Mouse (Mus musculus) stomach, postnatal 0 days (tissue): ENCODE measurements around the gene Gm6525. TPM values are rescaled to one million over a fixed set of nuclear protein-coding genes. Genes with fewer than 3 reads are reported as not detected.
A peak's percentile ranks its signal among the peaks of the same experiment; 100 is the strongest.

Source experiments
- ATAC-seq: fragments of 200-750 bp; cut with Nextera tagmentation; 2 replicates; pipeline ENCODE4 v1.8.0; 2017; ENCODE audit not compliant: low FRiP score, low TSS enrichment
- DNase-seq: peaks from one replicate; pipeline ENCODE4 v3.0.0-alpha.2; 2016; ENCODE audit warnings: low spot score
- H3K27ac ChIP-seq: fragments of 300-500 bp; sonication (generic); replicated peaks from 2 replicates; pipeline ENCODE4 v1.5.1; 2014; ENCODE audit warnings: mild to moderate bottlenecking, control low read depth
- H3K27me3 ChIP-seq: fragments of 300-500 bp; sonication (generic); 2 replicates; pipeline ENCODE4 v1.6.1; 2014; ENCODE audit warnings: low read length; ENCODE audit not compliant: control insufficient read depth, insufficient read depth
- H3K36me3 ChIP-seq: fragments of 300-500 bp; sonication (generic); 2 replicates; pipeline ENCODE4 v1.6.1; 2014; ENCODE audit warnings: low read length, mixed read lengths; ENCODE audit not compliant: control insufficient read depth, insufficient read depth
- H3K4me1 ChIP-seq: fragments of 300-500 bp; sonication (generic); replicated peaks from 2 replicates; pipeline ENCODE4 v1.6.1; 2014; ENCODE audit warnings: antibody characterized with exemption; ENCODE audit not compliant: control insufficient read depth, insufficient read depth
- H3K4me2 ChIP-seq: fragments of 300-500 bp; sonication (generic); replicated peaks from 2 replicates; pipeline ENCODE4 v1.6.1; 2014; ENCODE audit warnings: low read depth, mild to moderate bottlenecking, control low read depth, moderate library complexity
- H3K4me3 ChIP-seq: fragments of 300-500 bp; sonication (generic); 2 replicates; pipeline ENCODE4 v1.5.1; 2014; ENCODE audit warnings: low read depth, low read length, control low read depth
- H3K9ac ChIP-seq: fragments of 300-500 bp; sonication (generic); 2 replicates; pipeline ENCODE4 v1.6.1; 2014; ENCODE audit warnings: mild to moderate bottlenecking, low read length, control low read depth, mixed read lengths
- H3K9me3 ChIP-seq: fragments of 300-500 bp; sonication (generic); 2 replicates; pipeline ENCODE4 v1.6.1; 2016; ENCODE audit warnings: low read length; ENCODE audit not compliant: control insufficient read depth
- CTCF ChIP-seq: IDR thresholded peaks from 2 replicates; pipeline ENCODE4 v1.5.1; 2016; ENCODE audit warnings: antibody characterized with exemption, low read depth, mild to moderate bottlenecking, moderate library complexity
- EP300 ChIP-seq: optimal IDR thresholded peaks from 2 replicates; pipeline ENCODE3; 2016; ENCODE audit warnings: antibody characterized with exemption
- WGBS: fragments of 180-500 bp; shearing (Covaris S2); extraction: QIAGEN DNeasy Blood & Tissue Kit; methylation state at CpG from one replicate; pipeline ENCODE4 v1.1.7; 2014; 5-methylcytosine and 5-hydroxymethylcytosine counted together
- polyA plus RNA-seq: library from polyadenylated mRNA; unstranded; fragments of >200 nt; fragmentation: Nextera tagmentation; extraction: Ambion mirVana; gene quantifications from 2 replicates; pipeline ENCODE4 v1.2.1, GENCODE M21; 2015

The Gm6525 gene
- polyA plus RNA-seq, 1 experiment from 2014 or later, result 0.75 TPM

GRCm38 (mm10) chr3:84149831-84150230 is 24.1 kb upstream of the Gm6525 start:
- 0 out of 2 replicates have a peak, but pooled peaks cover 2% of the 10 kb centered on the region for H3K4me1 ChIP-seq
- no peak for TF ChIP-seq CTCF
- no peak for TF ChIP-seq EP300
- no peak overlapping the region for H3K4me2 ChIP-seq
- H3K4me3 ChIP-seq, result no peak overlapping the region
- 99% methylated on average over 3 of the region's 3 CpGs for WGBS
- no peak overlapping the region for H3K9ac ChIP-seq
- ATAC-seq (no peak), DNase-seq (no peak)
- H3K27me3 ChIP-seq, result no peaks in the 10 kb centered on the region
- H3K27ac ChIP-seq, result no peak overlapping the region
- no peaks in the 10 kb centered on the region for H3K9me3 ChIP-seq
- H3K36me3 ChIP-seq, result no peaks in the 10 kb centered on the region

DNA sequence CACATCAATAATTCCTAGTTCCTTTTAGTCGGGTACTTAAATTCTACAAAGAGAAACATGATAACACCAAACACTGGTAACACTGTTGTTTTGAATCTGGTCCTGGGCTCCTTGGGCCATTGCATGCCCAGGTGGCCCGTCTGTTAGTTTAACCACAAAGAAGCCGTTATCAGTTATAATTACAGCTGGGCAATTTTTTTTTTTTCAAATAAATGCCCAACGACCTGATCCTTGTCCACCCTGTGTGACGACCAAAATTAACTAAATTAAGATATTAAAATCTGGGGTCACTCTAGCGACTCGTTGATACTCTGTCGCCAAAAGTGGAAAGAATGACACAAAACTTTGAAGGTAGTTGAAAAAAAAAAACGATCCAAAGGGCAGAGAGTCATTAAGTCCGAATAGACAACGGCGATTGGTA is 19.2 kb upstream of the Gm6525 start:
- H3K9me3 ChIP-seq, result no peaks in the 10 kb centered on the region
- no peak overlapping the region for H3K27ac ChIP-seq
- WGBS, result 22% methylated on average over 12 of the region's 12 CpGs
- no peak overlapping the region for H3K9ac ChIP-seq
- H3K4me1 ChIP-seq, result 0 out of 2 replicates have a peak, but pooled peaks cover 2% of the 10 kb centered on the region
- TF ChIP-seq EP300 (no peak), CTCF (no peak)
- H3K27me3 ChIP-seq, result no peaks in the 10 kb centered on the region
- H3K4me3 ChIP-seq, result peak overlapping the region; percentile 54
- H3K4me2 ChIP-seq, result peak overlapping the region; percentile 93
- DNase-seq (no peak), ATAC-seq (no peak)
- no peaks in the 10 kb centered on the region; the same call in 1 of the 2 replicates for H3K36me3 ChIP-seq

DNA sequence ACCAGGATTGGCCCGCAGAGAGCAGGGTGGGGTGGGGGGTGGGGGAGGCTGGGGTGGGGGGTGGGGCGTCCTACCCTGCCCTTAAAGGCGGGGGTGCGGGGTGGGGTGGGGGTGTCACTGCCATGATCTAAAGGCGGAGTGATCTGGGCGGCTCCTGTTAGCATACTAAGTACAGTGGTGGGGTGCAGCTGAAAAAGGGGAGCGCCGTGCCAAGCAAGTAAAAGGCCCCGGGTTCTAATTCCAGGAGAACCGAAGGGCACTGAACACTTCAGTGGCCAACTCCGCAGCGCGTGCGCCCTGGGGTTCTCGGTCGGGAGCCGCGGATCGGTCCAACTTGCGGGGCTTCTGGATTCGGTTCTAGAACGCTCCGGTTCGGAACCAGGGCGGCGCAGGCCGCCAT is 18.8 kb upstream of the Gm6525 start:
- no peaks in the 10 kb centered on the region; the same call in 1 of the 2 replicates for H3K36me3 ChIP-seq
- no peaks in the 10 kb centered on the region for H3K27me3 ChIP-seq
- DNase-seq (no peak), ATAC-seq (no peak)
- TF ChIP-seq CTCF (no peak), EP300 (no peak)
- H3K9ac ChIP-seq, result peak overlapping the region; percentile 70
- H3K27ac ChIP-seq, result peak overlapping the region; percentile 77
- WGBS, result under 1% methylated on average over 27 of the region's 27 CpGs
- peak overlapping the region; percentile 93 for H3K4me2 ChIP-seq
- 0 out of 2 replicates have a peak, but pooled peaks cover 2% of the 10 kb centered on the region for H3K4me1 ChIP-seq
- no peaks in the 10 kb centered on the region for H3K9me3 ChIP-seq
- peak overlapping the region; percentile 54 for H3K4me3 ChIP-seq

- WGBS, result under 1% methylated on average over 29 of the region's 29 CpGs
- peak; percentile 99 for TF ChIP-seq CTCF
- TF ChIP-seq EP300, result no peak
- H3K9ac ChIP-seq, result peak within 1 kb of the TSS; percentile 70
- ATAC-seq, result peak; percentile 100
- no peaks in the 10 kb centered on the region for H3K27me3 ChIP-seq
- H3K4me2 ChIP-seq, result peak within 1 kb of the TSS; percentile 93
- no peaks in the 10 kb centered on the region; the same call in 1 of the 2 replicates for H3K36me3 ChIP-seq
- peak within 1 kb of the TSS; percentile 77 for H3K27ac ChIP-seq
- H3K4me1 ChIP-seq, result 0 out of 2 replicates have a peak, but pooled peaks cover 2% of the 10 kb centered on the region
- no peaks in the 10 kb centered on the region for H3K9me3 ChIP-seq
- peak within 1 kb of the TSS; percentile 54 for H3K4me3 ChIP-seq
- peak; percentile 100 for DNase-seq
These were observed 18.3 kb upstream of the Gm6525 start, which contains the start of gene Mnd1 for GRCm38 (mm10) chr3:84155558-84156006. Mnd1 (minus strand) TSS chr3:84155786.

DNA sequence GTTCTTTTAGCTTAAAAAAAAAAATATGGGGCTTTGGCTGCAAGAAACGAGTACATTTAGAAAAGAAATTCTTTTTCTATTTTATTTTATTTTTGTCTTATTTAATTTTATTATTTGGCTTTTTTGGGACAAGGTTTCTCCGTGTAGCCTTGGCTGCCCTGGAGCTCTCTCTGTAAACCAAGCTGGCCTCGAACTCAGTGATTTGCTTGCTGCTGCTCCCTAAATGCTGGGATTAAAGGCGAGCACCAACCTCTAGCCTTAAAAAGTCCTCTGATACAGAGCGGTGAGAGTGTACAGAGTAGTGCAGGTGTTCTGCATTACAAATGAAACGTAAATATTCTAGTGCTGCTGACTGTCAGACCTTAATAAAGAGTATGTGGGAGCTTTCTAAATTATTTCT is 17.8 kb upstream of the Gm6525 start:
- no peak overlapping the region for H3K9ac ChIP-seq
- H3K36me3 ChIP-seq, result no peaks in the 10 kb centered on the region; the same call in 1 of the 2 replicates
- DNase-seq, result no peak
- H3K4me2 ChIP-seq, result peak overlapping the region; percentile 34; the same call in 1 of the 2 replicates
- TF ChIP-seq CTCF (no peak), EP300 (no peak)
- 0 out of 2 replicates have a peak, but pooled peaks cover 2% of the 10 kb centered on the region for H3K4me1 ChIP-seq
- peak overlapping the region; percentile 54; the same call in 1 of the 2 replicates for H3K4me3 ChIP-seq
- H3K27me3 ChIP-seq, result no peaks in the 10 kb centered on the region
- peak overlapping the region; percentile 49; the same call in 1 of the 2 replicates for H3K27ac ChIP-seq
- no peaks in the 10 kb centered on the region for H3K9me3 ChIP-seq
- WGBS, result 30% methylated on average over 6 of the region's 6 CpGs
- ATAC-seq, result no peak

DNA sequence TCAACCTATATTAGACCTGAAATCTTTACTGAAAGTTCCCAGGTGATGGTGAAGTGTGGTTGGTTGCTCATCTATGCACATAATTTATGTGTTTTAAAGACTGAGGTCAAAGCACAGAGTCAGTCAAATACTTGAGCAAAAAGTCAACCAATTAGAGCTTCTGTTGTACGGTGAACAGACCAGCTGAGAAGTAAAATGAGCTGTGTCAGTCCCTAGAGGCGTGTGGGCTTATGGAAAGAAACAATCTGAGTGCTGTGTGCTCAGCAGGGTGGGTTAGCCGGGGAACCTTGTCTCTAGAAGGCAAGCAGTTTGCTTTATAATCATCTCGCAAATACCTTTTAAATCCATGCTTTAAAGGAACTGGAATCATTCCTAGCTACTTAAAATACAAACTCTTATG is 16.9 kb upstream of the Gm6525 start:
- Histone ChIP-seq H3K9ac (no peak overlapping the region), H3K9me3 (no peaks in the 10 kb centered on the region), H3K4me2 (no peak overlapping the region), H3K27me3 (no peaks in the 10 kb centered on the region), H3K27ac (no peak overlapping the region), H3K4me1 (0 out of 2 replicates have a peak, but pooled peaks cover 2% of the 10 kb centered on the region), H3K4me3 (no peak overlapping the region), H3K36me3 (no peaks in the 10 kb centered on the region; the same call in 1 of the 2 replicates)
- WGBS, result 45% methylated on average over 4 of the region's 4 CpGs
- TF ChIP-seq CTCF (no peak), EP300 (no peak)
- no peak for DNase-seq
- no peak for ATAC-seq
